Mouse (Mus musculus) heart, adult 8-10 months (tissue): ENCODE measurements around the gene Rtkn. TPM values are rescaled to one million over a fixed set of nuclear protein-coding genes. Genes with fewer than 3 reads are reported as not detected.
"Not testable (repeated sequence)": the region's sequence is repeated elsewhere in the genome, so short reads cannot be mapped to it uniquely, and the experiment has no call there.

ENCODE experiments used
- DNase-seq: peaks from one replicate; pipeline ENCODE4 v3.0.0; 2022; ENCODE audit warnings: low spot score
- total RNA-seq, 4 experiments: library from RNA; stranded (reverse); gene quantifications; 2 replicates each; pipeline ENCODE4 v1.2.4; 2022

Gene Rtkn
- total RNA-seq, 4 experiments from 2014 or later, result 4.8 to 5.4 (median 5.3) TPM

DNA sequence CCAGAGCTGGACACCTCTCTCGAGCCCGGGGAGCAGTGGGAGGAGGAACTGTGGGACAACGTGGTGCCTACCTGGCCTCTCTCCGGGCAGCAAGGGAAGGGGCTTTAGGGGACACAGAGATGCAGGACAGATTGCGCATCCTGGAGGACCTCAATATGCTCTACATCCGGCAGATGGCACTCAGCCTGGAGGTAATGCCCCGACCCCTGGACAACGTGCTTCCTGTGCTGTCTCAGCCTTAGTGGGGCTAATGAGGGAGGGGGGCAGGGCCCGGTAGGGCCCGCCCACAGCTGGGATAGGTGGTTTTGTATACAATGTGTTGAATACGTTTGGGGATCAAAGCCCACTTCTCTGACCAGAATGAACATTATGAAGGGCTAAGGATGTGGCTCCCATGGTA, 2.8 kb downstream of the Rtkn start:
- DNase-seq, result no peak

DNA sequence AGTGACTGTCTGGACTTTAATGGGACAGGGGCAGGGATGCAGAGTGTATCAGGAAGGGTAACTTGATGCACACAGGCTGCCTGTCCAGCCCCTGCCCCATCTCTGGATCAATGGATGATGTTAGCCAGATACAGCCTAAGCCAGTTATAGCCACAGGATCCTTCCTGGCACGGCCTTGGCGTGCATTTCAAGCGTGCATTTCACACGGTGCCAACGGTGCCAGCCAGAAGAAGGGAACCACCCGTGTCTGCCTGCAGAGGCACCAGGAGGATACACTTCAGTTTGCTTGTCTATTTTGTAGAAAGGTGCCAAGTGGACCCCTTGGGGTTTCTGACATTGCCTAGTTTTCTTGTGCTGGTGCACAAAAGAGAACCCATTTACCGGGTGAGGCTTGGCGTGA, 4.8 kb downstream of the Rtkn start:
- DNase-seq, result no peak

DNA sequence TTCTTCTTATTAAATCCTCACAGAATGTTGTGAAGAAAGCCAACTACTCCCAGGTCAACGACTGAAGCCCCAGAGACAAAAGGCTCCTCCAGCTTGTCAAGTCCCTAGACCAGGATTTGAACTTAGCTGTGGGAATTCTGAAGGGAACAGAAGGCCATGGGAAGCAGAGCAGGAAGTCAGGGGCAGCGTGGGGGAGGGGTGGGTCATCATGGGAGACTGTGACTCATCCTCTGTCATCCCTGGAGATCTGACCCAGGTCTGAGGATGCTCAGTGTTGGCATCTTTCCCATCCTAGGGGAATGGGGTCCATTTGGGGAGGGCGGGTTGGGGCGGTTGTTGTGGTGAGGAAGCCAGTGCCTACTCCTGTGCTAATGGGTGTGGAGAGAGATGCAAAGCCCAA, 6.4 kb downstream of the Rtkn start:
- no peak for DNase-seq

- DNase-seq, result no peak
Observed at GRCm38 (mm10) chr6:83142211-83142731, 7.0 kb downstream of the Rtkn start.

DNA sequence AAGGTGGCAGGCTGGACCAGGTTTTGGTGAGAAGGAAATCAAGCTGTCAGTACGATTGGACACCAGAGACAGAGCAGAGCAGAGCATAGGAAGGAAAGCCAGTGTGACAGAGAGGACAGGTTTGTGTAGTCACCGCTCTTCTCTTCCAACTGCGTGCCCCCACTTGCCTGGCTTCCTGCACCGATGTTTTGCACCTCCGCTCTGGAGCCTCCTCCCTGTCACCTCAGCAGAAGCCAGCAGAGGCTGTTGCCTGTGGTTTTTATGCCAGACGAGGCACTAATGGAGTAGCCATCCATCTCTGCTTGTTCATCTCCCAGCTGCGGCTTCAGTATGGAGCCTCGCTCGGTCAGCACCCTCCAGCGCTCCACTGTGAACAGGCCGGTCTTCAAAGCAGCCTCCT, 7.6 kb downstream of the Rtkn start:
- DNase-seq, result no peak

GRCm38 (mm10) chr6:83145209-83145608, 9.9 kb downstream of the Rtkn start:
- DNase-seq, result no peak

DNA sequence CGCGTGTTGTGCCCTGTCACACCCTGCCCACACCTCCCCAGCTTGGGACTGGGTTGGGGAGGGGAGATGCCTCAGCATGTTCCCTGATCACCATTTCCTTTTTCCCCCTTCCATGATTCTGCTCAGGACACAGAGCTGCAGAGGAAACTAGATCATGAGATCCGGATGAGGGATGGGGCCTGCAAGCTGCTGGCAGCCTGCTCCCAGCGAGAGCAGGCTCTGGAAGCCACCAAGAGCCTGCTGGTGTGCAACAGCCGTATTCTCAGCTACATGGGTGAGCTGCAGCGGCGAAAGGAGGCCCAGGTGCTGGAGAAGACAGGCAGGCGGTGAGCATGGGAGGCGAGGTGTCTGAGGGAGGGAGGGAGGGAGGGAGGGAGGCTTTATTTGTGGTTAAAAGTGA, 10.5 kb downstream of the Rtkn start:
- no peak for DNase-seq

- no peak for DNase-seq
Observed at GRCm38 (mm10) chr6:83147280-83147679, 12.0 kb downstream of the Rtkn start.

GRCm38 (mm10) chr6:83151721-83152120, 16.5 kb downstream of the Rtkn start:
- no peak for DNase-seq

DNA sequence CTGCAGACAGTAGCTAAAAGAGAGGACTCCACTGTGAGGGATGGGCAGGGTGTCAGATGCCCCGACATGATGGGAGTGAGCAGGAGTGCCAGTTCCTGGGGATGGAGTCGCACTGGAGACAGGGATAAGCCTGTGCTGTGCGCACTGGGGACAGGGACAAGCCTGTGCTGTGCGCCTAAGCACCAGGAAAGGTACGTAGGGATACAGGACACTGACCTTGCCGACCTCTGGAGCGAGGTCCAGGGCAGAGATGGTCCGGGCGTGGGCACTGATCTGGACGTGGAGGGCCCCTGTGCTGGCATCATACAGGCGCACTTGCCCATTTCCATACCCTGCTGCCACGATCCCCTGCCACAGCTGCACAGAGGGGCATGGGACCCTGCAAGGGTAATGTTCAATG, 17.8 kb downstream of the Rtkn start:
- no peak for DNase-seq

DNA sequence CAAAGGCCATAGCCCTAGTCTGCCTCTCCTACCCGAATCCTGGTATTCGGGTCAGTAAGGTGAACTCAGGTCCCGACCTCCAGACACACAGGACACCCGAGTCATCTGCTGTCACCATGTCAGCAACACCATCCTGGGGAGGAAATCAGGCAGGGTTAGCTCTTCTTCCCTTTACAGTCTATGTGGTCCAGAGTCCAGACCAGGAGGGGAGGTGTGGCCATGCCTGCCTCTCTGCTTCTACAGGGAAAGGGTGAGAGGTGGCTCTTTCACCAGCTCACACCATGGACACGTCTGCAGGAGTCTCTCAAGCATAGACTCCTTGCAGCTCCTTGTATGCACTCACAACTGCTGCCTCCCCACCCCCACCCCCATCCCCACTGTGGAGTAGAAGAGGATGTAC, 18.2 kb downstream of the Rtkn start:
- no peak for DNase-seq

DNA sequence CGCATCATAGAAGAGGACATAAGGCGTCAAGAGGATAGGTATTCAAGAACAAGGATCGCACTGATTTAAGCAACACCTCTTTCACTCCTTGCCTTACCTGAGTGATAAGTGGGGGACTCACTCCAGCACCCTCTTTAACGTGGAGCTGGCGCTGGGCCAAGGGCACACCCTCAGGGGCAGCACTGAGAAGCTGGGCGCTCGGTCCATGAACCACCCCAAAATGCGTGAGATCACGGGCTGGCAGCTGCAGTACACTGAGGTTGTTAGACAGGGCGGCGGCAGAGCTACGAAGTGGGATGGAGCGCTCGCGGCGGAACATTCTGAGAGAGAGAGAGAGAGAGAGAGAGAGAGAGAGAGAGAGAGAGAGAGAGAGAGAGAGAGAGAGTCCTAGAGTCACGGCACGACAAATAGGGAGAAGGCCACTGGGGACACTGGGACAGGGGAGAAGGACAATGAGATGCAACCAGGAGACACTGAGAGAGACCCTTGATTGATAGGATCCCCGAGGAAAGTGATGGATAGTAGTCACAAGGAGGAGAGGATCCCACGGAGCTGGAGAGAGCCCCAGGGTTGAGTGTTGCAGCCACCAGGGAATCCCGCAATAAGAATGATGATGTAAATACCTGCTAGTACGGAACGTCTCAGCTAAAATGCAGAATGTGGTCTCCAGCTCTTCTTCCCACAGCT, 20.4 kb downstream of the Rtkn start:
- DNase-seq, result no peak

DNA sequence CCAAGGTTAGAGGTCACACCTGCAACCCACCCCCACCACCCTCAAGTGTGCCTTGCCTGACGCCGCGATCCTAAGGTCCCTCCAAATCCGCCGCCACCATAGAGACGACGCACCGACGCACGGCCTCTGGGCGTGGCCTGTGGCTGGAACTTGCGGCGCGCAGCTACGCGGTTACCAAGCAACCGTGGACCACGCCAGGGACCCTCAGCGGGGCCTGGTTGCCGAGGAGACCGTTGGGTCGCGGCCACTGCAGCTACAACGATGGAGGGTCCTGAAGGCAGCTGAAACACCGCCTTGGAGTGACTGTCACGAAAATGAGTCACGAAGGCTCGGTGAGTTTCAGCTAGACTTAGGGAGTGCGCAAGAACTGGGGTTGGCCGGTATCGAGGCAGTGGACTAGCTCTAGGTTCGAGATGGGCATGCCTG, 21.0 kb downstream of the Rtkn start, which contains the start of the genes Wdr54 and 1700003E16Rik:
Gene Wdr54, minus strand, starts transcription at position 139 of the 426 bp plus-strand sequence.
Gene 1700003E16Rik, plus strand, starts transcription at position 146 of the 426 bp plus-strand sequence.
- no peak for DNase-seq

DNA sequence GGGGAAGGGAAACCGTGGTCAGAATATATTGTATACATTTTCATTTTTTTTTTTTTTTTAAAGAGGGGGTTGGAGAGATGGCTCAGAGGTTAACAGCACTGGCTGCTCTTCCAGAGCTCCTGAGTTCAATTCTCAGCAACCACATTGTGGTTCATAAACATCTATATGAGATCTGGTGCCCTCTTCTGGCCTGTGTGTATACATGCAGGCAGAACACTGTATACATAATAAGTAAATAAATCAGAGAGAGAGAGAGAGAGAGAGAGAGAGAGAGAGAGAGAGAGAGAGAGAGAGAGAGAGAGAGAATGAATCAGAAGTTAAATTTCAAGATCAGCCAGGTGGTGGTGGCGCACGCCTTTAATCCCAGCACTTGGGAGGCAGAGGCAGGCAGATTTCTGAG, 24.2 kb downstream of the Rtkn start:
- DNase-seq, result not testable (repeated sequence)

GRCm38 (mm10) chr6:83161442-83161841, 26.2 kb downstream of the Rtkn start:
- DNase-seq, result no peak

- no peak for DNase-seq
Observed at GRCm38 (mm10) chr6:83161921-83162641, 26.8 kb downstream of the Rtkn start.

- no peak for DNase-seq
Observed at GRCm38 (mm10) chr6:83162701-83163100, 27.4 kb downstream of the Rtkn start.

GRCm38 (mm10) chr6:83165026-83165606, 29.9 kb downstream of the Rtkn start:
- DNase-seq, result no peak

DNA sequence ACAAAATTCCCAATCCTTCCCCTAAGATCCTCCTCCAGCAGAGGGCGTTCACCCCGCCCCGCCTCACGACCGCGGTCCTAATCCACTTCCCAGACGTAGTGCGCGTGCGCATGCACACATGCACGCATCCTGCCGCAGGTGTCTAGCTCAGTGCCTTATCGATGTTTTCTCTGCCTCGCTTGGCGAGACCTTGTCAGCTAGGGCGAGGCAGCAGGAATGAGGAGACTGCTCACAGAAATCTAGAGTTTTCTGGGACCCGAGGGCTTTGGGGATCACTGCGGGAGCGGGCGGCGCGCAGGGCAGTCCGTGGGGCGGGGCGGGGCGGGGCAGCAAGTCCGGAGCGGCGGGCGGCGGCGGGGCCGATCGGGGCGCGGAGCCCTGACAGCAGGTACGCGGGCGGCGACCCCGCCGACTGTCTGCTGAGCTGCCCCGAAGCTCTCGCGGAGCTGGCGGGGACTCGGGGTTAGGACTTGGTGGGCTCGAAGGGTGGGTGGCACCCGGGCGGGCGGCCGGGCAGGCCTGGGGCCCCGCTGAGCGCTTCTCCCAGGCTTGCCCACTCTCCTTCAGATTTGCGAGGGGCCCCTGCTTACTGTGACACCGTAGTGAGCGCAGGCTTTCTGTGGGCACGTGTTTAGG, 30.5 kb downstream of the Rtkn start, which contains the start of gene Dctn1:
Gene Dctn1, plus strand, starts transcription at position 314 of the 636 bp plus-strand sequence.
- DNase-seq, result peak; percentile 96

DNA sequence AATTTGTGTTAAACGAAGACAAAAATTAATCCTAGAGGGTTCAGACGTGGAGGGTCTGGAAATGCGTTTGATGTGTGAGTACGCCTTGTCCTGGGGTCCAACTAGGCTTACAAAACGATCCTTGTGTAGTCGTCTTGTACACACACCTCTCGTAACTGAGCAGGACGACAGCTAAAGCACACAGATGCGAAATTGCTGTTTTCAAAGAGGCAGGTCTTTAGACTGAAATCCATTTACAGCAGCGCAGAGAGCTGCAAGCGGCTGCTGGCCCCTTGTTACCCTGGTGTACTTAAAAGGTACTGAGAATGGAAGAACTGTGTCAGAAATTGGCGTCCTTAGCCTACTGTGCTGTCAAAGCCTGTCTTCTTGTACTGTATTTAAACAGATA, 31.0 kb downstream of the Rtkn start:
- DNase-seq, result no peak

- DNase-seq, result no peak
Observed at GRCm38 (mm10) chr6:83169872-83170271, 34.6 kb downstream of the Rtkn start.

- no peak for DNase-seq
Observed at GRCm38 (mm10) chr6:83171063-83171462, 35.8 kb downstream of the Rtkn start.
